Mouse (Mus musculus) embryo, embryonic 9.5 days (tissue): ENCODE results near the gene Hpf1.

Source experiments
- DNase-seq: peaks from one replicate; pipeline ENCODE4 v3.0.0-alpha.2; 2017; ENCODE audit errors: extremely low spot score

Gene Hpf1

DNA sequence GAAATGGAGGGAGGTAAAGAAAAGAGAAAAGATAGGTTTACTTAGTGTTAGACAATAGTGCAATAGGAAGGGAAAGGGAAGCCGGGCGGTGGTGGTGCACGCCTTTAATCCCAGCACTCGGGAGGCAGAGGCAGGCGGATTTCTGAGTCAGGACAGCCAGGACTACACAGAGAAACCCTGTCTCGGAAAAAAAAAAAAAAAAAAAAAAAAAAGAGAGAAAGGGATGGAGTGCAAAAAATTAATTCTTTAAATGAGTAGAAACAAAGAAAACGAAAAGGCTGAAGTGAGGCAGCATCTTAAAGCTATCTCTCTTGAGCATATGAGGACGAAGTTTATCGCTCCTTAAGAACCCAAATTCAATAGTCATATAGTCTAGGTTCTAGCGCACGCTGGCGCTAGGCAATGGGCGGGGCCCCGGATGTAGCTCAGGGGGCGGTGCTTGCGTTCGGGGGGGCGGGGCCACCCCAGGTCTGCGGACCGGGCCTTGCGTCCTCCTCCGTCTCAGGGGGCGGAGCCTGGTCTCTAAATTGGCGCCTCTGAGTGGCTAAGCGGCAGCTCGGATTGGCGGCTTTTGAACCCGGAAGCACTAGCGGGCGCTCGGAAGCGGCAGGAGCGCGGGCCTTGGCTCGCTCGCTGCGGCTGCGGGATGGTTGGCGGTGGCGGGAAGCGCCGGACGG, at the start of gene Hpf1:
Gene Hpf1, plus strand, starts transcription at position 576 of the 677 bp plus-strand sequence.
- DNase-seq, result peak; percentile 93

DNA sequence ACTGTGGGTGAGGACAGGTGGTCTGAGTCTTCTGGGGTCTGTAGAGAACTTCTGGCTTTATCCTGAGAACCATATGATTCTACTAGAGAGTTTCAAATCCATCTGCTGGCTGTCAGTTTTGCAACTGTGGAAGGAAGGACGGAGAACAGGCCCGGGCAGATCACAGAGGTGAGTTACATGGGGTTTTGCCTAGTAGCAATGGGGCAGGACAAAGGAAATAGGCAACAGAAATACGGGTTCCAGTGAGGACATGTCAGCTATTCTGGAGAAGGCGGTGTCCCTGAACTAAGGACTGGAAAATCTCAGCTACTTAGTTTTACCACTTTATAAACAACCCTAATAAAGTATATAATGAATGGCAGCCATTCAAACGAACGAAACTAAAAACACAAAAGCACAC, 47.8 kb upstream of the Hpf1 start:
- DNase-seq, result no peak

DNA sequence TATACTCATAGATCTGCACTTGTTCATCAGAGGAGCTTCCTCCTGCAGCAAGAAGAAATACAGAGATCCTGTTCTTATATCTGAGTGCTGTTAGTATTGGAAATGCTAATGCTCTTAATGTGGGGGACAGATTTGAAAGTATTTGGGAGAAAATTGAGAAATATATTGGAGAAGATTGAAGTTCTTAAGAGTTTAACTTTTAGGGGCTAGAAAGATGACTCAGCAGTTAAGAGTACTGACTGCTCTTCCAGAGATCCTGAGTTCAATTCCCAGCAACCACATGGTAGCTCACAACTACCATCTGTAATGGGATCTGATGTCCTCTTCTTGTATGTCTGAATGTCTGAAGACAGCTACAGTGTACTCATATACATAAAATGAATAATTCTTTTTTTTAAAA, 32.7 kb upstream of the Hpf1 start:
- DNase-seq, result no peak

DNA sequence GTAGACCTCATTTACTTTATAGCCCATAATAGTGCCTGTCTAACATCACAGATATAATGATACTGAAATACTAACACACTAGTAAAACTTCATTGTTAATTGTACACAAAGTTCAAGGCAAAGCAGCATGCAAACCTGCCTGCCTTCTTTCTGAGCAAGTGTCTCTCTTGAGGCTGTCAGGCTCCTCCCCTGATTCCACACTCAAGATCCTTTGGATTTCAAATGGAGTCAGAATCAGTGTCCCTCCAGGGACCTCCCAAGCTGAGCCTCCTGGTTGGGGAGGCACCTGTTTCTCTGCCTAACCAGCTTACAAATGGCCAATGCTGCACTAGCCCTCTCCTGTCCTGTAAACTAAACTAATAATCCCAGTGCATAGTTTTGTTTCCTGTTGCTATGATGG, 32.1 kb upstream of the Hpf1 start:
- DNase-seq, result no peak

DNA sequence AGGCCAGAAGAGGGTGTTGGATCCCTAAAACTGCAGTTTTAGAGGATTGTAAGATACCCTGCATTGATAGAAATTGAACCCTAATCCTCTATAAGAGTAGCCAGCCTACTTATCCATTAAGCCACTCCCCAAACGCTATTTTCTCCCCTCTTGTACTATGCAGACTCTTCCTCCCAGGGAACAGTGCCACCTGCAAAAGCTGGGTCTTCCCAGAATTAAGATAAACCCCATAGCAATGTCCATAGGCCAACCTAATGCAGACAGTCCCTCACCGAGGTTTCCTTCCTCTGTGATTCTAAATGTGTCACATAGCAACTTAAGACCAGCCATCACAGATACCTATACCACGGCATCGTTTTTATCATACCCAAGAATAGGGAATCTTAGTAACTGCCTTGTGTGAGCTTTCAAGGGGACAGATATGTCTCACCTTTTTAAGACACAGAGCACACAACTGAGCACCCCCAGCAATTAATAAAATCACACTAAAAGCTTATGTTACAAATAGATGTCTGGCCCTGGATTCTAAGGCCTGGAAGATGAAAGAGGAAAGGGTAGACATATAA, 31.2 kb upstream of the Hpf1 start:
- DNase-seq, result no peak

DNA sequence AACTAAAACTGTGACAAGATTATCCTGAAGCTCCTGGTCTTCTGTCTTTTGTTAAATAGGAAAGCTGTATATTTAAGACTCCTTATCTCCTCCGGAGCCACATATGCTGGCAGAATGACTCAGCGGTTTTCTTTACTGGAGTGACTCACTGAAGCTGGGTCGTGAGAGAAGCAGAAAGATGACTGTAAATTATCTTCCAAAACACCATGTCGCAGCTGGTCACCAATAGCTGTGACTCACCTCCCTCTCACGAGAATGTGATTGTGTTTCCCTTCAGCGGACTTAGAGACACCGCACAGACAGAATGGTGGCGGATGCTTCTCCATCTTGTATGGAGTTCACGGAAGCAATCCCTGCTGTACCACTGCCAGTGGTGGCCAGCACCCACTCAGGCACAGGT, 30.6 kb upstream of the Hpf1 start:
- DNase-seq, result no peak

DNA sequence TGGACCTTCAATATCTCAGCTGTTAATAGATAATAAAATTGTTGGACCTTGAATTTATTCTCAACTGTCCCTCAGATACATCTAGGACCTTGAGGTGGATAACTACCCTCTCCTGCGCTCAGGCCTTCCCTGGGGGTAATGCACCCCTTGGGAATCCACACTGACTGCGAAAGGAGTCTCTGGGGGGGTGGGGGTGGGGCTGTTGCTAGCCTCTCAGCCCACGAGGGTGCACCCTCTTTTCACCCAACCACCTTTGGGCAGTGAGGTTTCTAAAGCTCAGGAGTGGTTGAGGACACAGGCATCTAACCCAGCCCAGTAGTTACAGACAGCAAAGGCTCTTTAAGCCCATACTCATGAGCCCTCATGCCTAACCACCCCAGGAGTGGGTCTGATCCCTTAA, 29.5 kb upstream of the Hpf1 start:
- no peak for DNase-seq

DNA sequence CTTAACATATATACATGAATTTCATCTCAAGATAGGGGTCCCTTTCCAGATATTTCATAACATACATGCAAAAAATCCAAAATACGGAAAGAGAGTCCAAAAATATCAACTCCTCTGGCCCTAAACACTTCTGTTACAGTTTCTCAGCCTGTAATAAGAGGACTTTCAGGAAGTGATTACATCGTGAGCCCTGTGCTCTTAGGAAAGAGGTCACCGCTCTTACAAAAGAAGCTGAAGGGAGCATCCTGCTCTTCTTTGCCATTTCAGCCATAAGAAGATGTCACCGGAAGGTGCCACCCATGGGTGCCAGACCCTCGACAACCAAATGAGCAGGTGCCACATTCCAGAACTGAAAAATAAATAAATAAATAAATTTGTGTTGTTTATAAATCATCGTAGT, 28.4 kb upstream of the Hpf1 start:
- DNase-seq, result no peak

DNA sequence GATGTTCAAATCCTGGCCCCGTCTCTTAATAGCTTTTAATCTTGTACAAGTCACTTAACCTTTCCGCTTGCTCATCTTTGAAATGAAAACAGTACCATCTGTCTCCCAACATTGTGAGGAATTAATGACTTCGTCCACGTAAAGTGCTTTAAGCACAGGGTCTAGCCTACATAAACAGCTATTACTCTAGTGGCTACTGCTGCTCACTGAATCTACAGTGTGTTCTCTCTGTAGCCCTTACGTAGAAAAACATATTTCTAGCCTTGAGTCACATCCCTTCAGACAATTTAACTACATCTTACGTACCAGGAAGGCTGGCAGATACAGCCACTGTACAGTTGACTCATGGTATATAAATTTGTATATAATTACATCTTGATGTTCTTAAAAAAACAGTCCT, 25.3 kb upstream of the Hpf1 start:
- no peak for DNase-seq

DNA sequence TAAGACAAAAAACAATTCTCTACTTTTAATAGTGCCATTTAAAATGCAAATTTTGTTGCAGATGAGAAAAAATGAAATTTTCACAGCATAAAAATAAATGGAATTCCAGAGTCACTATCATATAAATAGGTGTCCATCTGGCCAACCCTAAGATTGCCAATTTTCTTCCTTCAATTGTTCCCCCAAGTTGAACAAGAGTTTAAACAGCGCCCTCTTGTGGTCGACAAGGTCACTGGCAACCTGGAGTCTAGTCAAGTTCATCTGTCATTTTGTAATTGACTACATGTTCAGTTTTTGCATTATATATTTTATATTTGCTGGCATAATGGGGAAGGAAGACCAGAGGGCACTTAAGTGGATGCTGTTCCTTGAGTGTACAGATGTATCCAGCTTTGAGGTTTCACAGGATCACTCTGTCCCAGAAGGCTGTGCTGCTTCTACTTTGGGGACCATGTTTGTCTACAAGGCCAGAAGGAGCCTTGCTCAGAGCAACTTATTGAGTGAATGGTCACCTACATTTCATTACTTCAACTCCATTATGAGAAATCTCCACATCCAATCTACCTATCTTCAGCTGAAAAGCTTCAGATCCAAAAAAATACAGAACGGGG, 24.6 kb upstream of the Hpf1 start:
- peak; percentile 59 for DNase-seq

DNA sequence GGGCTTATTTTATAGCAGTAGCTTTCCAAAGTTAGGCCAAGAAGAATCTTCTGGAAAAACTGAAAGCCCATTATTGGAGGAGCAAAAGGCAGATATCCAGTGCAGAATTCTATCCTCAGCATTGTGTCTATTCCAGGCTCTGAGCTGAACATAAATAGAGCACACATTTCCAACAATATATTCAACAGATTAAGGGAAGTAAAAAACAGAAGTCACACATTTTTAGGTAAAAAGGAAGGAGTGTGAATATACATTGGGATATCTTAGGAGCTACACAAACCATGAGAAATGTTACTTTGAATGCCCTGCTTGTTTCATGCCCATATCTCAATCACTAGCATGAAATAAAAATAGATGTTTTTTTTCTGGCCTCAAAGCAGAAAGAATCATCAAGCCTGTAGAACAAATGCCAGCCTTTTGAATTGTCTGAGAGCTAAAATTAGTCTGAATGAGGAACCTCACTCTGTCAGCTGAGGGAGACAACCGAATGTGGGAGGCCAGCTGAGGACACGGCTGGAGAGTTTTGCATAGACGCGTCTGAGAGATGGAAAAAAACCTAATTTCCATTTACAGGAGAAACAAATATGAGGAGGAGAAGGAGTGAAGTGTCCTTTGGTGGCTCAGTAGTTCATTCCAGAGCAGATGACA, 22.6 kb upstream of the Hpf1 start:
- no peak for DNase-seq

DNA sequence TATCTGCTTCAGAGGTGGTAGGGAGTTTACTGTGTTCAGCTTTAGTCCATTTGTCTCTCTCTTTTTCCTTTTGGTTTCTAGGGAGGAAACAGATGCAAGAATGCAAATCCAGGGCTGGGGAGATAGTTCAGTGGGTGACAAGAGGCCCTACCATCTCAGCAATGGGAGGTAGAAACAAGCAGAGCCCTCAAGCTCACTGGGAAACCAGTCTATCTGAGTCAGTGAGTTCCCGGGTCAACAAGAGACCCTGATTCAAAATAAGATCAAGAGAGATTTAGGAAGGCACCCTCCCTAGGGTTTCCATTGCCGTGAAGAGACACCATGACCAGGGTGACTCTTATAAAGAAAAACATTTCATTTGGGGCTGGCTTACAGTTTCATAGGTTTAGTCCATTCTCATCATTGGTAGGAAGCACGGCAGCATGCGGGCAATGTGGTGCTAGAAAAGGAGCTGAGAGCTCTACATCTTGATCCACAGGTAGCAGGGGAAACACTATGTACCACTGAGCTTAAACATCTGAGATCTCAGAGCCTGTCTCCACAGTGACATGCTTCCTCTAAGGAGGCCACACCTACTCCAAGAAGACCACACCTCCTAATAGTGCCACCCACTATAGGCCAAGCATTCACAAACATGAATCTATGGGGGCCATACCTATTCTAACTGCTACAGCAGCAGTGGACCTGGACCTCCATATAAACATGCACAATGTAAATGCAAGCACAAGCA, 21.8 kb upstream of the Hpf1 start:
- no peak for DNase-seq

DNA sequence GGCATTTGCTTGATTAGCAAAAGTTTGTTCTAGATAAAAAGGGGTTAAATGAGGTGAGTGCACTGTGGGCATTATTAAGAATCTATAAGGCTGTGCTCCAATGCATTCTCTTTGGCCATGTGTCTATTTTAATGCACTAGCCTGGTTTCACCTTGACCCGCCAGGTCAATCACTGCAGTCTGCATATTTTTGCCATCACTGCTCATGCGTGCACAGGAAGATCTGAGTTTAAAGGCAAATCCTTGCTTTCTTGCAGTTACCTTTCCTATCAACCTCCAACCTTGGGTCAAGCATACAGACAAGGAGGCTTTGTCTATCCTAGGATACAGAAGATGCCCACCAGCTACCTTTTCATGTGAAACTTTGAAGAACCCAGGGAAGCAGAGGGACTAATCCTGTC, 20.5 kb upstream of the Hpf1 start:
- no peak for DNase-seq

DNA sequence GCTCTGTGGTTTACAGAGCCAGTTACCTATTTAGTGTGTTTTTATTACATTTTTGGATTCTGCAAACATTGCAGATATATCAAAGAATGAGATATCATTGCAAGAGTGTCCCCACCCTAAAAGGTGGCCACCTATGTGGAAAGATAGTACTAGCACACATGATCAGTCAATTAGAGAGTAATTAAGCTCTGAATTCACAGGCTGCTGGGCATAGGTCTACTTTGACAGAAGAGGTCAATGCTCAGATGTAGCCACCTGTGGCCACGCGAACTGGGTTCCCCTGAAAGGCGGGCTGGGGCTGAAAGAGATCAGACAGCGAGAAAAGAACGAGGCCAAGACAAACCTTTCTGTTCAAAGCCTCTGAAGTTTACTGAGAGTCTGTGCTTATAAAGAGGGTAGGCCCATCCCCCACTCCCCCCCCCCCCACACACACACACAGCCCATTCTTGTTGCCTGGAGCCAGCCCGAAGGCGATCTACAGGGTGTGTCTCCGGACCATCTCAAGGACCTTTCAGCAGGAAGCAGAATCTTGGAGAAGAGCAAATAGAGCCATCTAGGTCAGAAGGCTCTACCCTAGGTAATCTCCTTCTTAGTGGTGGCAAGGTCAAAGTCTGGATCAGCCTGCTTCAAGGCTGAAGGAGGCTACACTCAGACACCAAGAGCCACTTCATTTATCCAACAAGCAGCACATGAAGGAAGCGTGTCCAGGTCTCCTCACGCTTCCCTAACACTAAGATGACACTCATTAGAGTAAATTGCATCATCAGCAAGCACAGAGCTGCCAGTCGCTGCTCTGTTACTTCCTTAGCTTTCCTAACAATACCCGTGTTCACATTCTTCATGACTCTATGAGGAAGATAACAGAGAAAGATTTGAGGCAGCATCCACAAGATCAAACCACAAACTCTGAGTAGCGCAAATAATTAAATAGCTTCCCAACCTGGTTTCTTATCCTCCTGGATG, 19.7 kb upstream of the Hpf1 start:
- no peak for DNase-seq

DNA sequence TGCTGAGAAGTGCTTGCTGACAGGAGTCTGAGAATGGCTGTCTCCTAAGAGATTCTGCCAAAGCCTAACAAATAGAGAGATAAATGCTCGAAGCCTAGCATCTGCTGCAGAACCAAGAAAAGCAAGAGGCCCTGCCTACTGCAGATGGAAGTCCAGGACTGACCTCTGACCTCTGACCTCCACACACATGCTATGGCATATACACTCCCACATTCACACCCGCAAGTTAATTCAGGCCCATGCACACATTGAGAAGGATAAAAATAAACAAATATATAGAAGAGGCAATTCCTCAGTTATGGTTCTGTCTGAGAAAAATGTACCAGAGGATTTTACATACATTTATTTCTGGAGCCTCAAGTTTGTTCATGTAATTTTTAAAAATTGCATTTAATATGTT, 11.6 kb upstream of the Hpf1 start:
- DNase-seq, result no peak

DNA sequence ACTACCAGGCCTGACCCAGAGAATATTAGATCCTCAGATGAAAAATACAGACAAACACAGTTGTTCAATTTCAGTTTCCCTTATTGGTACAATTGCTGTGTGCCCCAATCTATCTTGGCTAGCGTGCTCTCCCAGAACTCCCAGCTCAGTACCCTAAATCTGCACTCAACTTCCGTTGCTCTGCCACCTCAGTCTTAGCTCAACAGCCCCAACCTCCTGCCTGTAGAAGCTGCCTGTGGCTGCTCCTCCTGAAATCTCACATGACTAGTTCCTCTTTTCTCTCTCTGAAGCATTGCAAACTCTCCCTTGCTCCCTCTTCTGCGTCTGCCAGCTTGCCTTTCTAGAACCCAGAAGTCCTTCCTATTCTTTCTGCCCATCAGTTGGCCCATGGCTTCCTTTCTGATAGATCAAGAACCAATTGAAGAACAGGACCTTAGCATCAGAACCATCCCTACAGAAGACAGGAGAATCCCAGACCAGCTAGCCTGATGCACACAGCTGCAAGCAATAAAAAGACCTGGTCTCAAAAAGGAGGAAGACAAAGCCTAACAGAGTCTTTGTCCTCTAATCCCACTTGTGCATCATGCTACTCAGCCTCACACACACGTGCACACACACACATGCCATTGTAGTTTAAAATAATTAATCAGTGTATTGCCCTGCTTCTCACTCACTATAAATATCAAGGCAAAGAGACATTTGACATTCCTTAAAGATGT, 6.6 kb upstream of the Hpf1 start:
- no peak for DNase-seq

DNA sequence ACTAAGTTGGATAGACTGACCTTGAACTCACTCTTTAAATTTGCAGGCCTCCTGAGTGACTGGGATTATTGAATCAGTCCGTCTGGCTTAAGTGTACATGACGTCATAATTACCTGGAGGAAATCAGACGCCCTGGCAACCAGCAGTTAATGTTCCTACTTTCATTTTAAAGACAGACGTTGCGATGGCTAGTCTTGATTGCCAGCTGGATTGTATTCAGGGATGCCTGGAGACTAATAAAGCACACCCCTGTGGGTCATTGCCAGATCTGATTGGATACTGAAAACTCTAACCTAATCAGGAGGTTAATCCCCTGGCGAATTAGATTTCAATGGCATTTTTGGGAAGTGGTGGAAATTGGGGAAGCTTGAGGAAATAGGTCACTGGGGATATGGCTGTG, 3.5 kb upstream of the Hpf1 start:
- no peak for DNase-seq

DNA sequence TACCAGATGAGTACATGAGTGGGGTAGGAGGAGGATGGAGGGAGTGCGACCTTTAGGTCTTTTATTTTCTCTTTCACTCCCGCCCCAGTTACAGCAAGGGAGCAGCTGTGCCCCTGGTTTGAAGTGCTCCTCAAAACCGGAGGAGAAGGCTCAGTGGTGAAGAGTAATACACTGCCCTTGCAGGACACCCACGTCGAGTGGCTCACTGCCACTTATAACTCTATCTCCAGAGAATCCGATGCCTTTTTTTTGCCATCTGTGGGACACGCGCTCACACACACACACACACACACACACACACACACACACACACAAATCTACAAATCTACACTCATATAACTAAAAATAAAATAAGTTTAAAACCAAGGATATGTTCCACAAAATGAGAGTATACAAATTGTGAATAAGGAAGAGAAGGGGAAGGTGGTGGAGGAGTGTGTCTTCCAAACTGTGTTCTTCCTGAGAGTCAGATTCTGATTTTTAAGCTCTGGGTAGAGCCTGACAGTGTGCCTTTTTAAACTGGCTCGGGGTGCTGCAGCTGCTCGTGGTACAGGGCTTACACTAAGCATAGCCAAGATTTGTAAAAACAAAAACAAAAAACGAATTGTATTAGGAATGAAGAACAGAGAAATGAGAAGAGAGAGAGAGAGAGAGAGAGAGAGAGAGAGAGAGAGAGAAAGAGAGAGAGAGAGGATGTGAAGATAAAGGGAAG, 931 bp upstream of the Hpf1 start:
- DNase-seq, result no peak

DNA sequence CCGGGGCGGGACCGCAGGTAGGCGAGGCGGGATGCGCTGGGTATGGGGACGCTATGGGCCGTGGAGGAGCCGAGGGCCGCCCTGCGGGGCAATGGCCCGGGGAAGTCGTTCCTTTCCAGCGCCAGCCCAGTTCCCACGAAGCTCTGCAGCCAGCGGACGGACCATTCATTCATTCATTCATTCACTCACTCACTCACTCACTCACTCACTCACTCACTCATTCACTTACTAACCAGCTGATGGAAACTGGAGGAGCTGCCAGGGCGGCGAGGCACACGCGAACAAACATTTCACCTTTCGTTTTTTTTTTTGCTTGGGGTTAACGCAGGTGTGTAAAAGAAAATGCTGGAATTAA, 279 bp downstream of the Hpf1 start:
- no peak for DNase-seq

DNA sequence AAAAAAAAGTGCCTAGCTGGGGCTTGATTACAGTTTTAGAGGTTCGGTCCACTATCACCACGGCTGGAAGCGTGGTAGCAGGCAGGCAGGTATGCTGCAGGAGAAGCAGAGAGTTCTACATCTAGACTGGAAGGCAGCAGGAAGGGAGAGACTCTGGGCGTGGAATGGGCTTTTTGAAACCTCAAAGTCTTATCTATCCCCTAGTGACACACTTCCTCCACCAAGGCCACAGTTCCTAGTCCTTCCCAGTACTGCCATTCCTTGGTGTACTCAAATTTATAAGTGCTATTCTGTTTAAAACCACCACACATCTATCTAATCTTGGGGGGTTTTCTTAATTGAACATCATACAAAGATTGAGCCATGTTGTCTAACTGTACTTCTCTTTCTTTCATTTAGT, 1.5 kb downstream of the Hpf1 start:
- no peak for DNase-seq
